7 mouse cellular contexts compared by ENCODE assay signal in the genomic region with DNA sequence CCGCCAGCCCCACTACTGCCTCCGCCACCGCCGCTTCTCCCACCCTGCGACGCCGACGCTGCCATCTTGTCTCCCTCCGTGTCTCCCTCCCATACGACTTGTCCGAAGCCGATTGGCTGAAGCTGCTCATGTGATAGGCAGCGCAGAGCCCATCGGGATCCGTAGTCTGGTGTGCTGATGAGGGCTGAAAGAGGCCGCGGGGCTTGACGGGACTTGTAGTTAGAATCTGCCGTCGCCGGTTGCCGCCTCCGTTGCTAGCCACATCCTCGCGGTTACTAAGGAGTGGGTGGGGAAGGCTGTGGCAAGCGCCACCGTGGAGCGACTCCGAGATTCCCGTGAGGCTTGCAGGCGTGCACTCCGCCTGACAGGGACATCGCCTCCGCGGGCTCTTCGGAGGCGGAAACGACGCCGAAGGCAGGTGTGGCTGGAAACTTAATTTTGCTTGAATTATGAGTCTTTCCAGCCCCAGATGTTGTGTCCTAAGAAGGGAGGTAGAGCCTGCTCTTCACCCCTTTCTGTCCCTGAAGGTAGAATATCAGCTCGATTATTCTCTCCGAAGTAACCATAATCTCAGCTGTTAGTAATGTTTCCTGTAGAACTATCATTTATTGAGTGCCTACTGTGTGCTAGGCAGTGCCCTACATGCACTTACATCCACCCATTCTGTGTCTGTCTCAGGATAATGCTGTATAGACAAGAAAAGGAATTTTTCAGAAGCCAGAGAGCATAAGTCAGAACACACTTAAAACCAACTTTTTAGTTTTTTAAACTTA. TPM values are rescaled to one million over a fixed set of nuclear protein-coding genes. Genes with fewer than 3 reads are reported as not detected.
DNase-seq lines count a peak whose midpoint lies in the region; ATAC-seq lines count a peak whose summit lies in the region.

A gene (plus strand): TSS at position 304 of the 773 bp plus-strand sequence.

- peak within 1 kb of the TSS; percentile 87 for H3K4me2 ChIP-seq in intestine, embryonic 15.5 days (replicated peaks)

- H3K4me1 ChIP-seq in intestine, embryonic 15.5 days (replicated peaks) = peaks cover 14% of the 10 kb centered on the region
- H3K4me1 ChIP-seq in midbrain, embryonic 10.5 days = peaks cover 37% of the 10 kb centered on the region

- ATAC-seq in intestine, embryonic 15.5 days = peak; percentile 99

- intact Hi-C loops in gastrocnemius, postnatal 36 days (cut with DNase I) = no loop called here
- intact Hi-C loops in left cerebral cortex, postnatal 25 days (cut with DNase I) = loop anchor here (2.0 kb wide), 1 partner anchor 122 kb away; a partner anchor contains a TSS

- H3K27ac ChIP-seq in intestine, embryonic 15.5 days = peak within 1 kb of the TSS; percentile 45
- H3K27ac ChIP-seq in midbrain, embryonic 10.5 days (replicated peaks) = peak within 1 kb of the TSS; percentile 94

- no peaks in the 10 kb centered on the region for H3K27me3 ChIP-seq in intestine, embryonic 15.5 days (replicated peaks)
- H3K27me3 ChIP-seq in midbrain, embryonic 10.5 days (ENCODE audit: low read depth, poor library complexity, severe bottlenecking) = no peaks in the 10 kb centered on the region

- no peaks in the 10 kb centered on the region for H3K9me3 ChIP-seq in intestine, embryonic 15.5 days
- H3K9me3 ChIP-seq in midbrain, embryonic 10.5 days (replicated peaks) = no peaks in the 10 kb centered on the region

- under 1% methylated on average over 42 of the region's 42 CpGs for WGBS in intestine, embryonic 15.5 days
- WGBS in midbrain, embryonic 10.5 days = under 1% methylated on average over 42 of the region's 42 CpGs

- peak within 1 kb of the TSS; percentile 73 for H3K9ac ChIP-seq in intestine, embryonic 15.5 days

- H3K4me3 ChIP-seq in intestine, embryonic 15.5 days (replicated peaks) = peak within 1 kb of the TSS; percentile 61
- peak within 1 kb of the TSS; percentile 79 for H3K4me3 ChIP-seq in midbrain, embryonic 10.5 days

- DNase-seq in adrenal gland, adult 2 months = peak; percentile 98
- peak; percentile 95 for DNase-seq in embryo, embryonic 11.5 days (ENCODE audit: low read depth, low spot score)
- peak; percentile 90 to 91 for DNase-seq in gastrocnemius, postnatal 36 days
- DNase-seq in left cerebral cortex, postnatal 25 days (ENCODE audit: low spot score in 2 of 2) = peak; percentile 99 to 100
- DNase-seq in midbrain, embryonic 10.5 days (ENCODE audit: low spot score) = peak; percentile 99
- DNase-seq in right cerebral cortex, postnatal 4 days = peak; percentile 94

- peaks cover 10% of the 10 kb centered on the region for H3K36me3 ChIP-seq in intestine, embryonic 15.5 days
- H3K36me3 ChIP-seq in midbrain, embryonic 10.5 days = peaks cover 28% of the 10 kb centered on the region

RNA-seq across cellular contexts. Expression of the gene that starts here (rescaled TPM):
- total RNA-seq in adrenal gland, adult 2 months (2021) = 10 to 100 TPM in 1 of 2 experiments, under 1 TPM in 1; 0.41 to 10.0 TPM
- polyA plus RNA-seq in adrenal gland, adult 2 months (2012; rRNA removed) = 38.1 and 64.4 TPM in 2 replicates
- total RNA-seq in gastrocnemius, postnatal 36 days (2021) = under 1 TPM in 1 of 2 experiments, not detected in 1; 0.33 TPM
- 0.10 and 0.11 TPM in 2 replicates for polyA plus RNA-seq in intestine, embryonic 15.5 days (2015; fragmentation: Nextera tagmentation; extraction: Ambion mirVana)
- total RNA-seq in left cerebral cortex, postnatal 25 days (2021) = 1 to 10 TPM in 1 of 2 experiments, under 1 TPM in 1; 0.78 to 1.2 TPM
- polyA plus RNA-seq in midbrain, embryonic 10.5 days (2016; fragmentation: Nextera tagmentation; extraction: Ambion mirVana) = 0.27 and 0.38 TPM in 2 replicates

Comparison
In these comparisons a context has a peak if more than half of its experiments do, and no peak if none do; other contexts are left out.
1. Peak in every context shown above with its lines: DNase-seq, ATAC-seq, H3K4me3 ChIP-seq and H3K27ac ChIP-seq.
2. RNA of the gene that starts here (polyA plus RNA-seq): 38.1 to 64.4 TPM in adrenal gland, adult 2 months; 0.27 to 0.38 TPM in midbrain, embryonic 10.5 days and 0.10 to 0.11 TPM in intestine, embryonic 15.5 days; every median in the first group is over 10 times any median in the second.
3. Peak in DNase-seq in gastrocnemius, postnatal 36 days; RNA of the gene not detected or under 1 TPM.
4. Peak in ATAC-seq, H3K4me3 ChIP-seq, H3K27ac ChIP-seq, H3K9ac ChIP-seq and H3K4me2 ChIP-seq in intestine, embryonic 15.5 days; RNA of the gene not detected or under 1 TPM.
5. Peak in DNase-seq, H3K4me3 ChIP-seq and H3K27ac ChIP-seq in midbrain, embryonic 10.5 days; RNA of the gene not detected or under 1 TPM.